31 mouse cellular contexts compared by ENCODE assay signal in genomic region chr13:24668556-24668955, GRCm38 (mm10).
DNase-seq lines count a peak whose midpoint lies in the region; ATAC-seq lines count a peak whose summit lies in the region.
"Had no signal": no experiment of that assay in that cellular context is flagged by ENCODE, and none has a peak within 500 bp of the region (broad histone marks: within the 10 kb centered on the region; RNA-seq: fewer than 3 reads in every experiment).

No protein-coding gene starts in this region.

- H3K4me3 ChIP-seq in forebrain, embryonic 12.5 days (replicated peaks) = no peak overlapping the region
- no peak overlapping the region for H3K4me3 ChIP-seq in forebrain, embryonic 10.5 days
- H3K4me3 ChIP-seq in hindbrain, embryonic 14.5 days (replicated peaks; ENCODE audit: low read length) = no peak overlapping the region
- H3K4me3 ChIP-seq: embryonic facial prominence, embryonic 10.5 days; embryonic facial prominence, embryonic 15.5 days; heart, adult 2 months; heart, embryonic 12.5 days; hindbrain, embryonic 13.5 days; limb, embryonic 10.5 days; limb, embryonic 15.5 days; liver, embryonic 13.5 days; megakaryocyte, embryonic 14.5 days; neural tube, embryonic 15.5 days had no signal

- WGBS in forebrain, embryonic 12.5 days = 20% methylated on average over 2 of the region's 2 CpGs
- 64% methylated on average over 2 of the region's 2 CpGs for WGBS in forebrain, embryonic 10.5 days
- WGBS in hindbrain, embryonic 14.5 days = 26% methylated on average over 2 of the region's 2 CpGs

- peak; percentile 23; the same call in 1 of the 2 replicates for ATAC-seq in forebrain, embryonic 12.5 days (ENCODE audit: low FRiP score)
- ATAC-seq in hindbrain, embryonic 14.5 days (ENCODE audit: low FRiP score) = no peak
- ATAC-seq: forebrain, embryonic 16.5 days; intestine, postnatal 0 days; lung, postnatal 0 days had no signal

- no peak overlapping the region for H3K9ac ChIP-seq in forebrain, embryonic 12.5 days
- H3K9ac ChIP-seq in hindbrain, embryonic 14.5 days = no peak overlapping the region
- H3K9ac ChIP-seq: embryonic facial prominence, embryonic 15.5 days; heart, embryonic 12.5 days; hindbrain, embryonic 13.5 days; limb, embryonic 15.5 days; liver, embryonic 13.5 days; neural tube, embryonic 15.5 days had no signal

- no peak overlapping the region for H3K27ac ChIP-seq in forebrain, embryonic 12.5 days
- no peak overlapping the region for H3K27ac ChIP-seq in forebrain, embryonic 10.5 days
- no peak overlapping the region for H3K27ac ChIP-seq in hindbrain, embryonic 14.5 days
- H3K27ac ChIP-seq: embryonic facial prominence, embryonic 10.5 days; embryonic facial prominence, embryonic 15.5 days; heart, adult 2 months; hindbrain, embryonic 13.5 days; limb, embryonic 10.5 days; limb, embryonic 15.5 days; liver, embryonic 13.5 days; neural tube, embryonic 15.5 days had no signal

- H3K36me3 ChIP-seq in forebrain, embryonic 12.5 days (replicated peaks) = no peaks in the 10 kb centered on the region
- H3K36me3 ChIP-seq in forebrain, embryonic 10.5 days (replicated peaks) = no peaks in the 10 kb centered on the region
- peaks cover 22% of the 10 kb centered on the region for H3K36me3 ChIP-seq in hindbrain, embryonic 14.5 days (replicated peaks; ENCODE audit: control insufficient read depth, insufficient read depth)
- H3K36me3 ChIP-seq: embryonic facial prominence, embryonic 10.5 days; embryonic facial prominence, embryonic 15.5 days; limb, embryonic 10.5 days; limb, embryonic 15.5 days; liver, embryonic 13.5 days had no signal

- no peaks in the 10 kb centered on the region for H3K9me3 ChIP-seq in forebrain, embryonic 12.5 days
- H3K9me3 ChIP-seq in forebrain, embryonic 10.5 days = no peaks in the 10 kb centered on the region
- H3K9me3 ChIP-seq in hindbrain, embryonic 14.5 days (ENCODE audit: control insufficient read depth, low read length) = no peaks in the 10 kb centered on the region
- H3K9me3 ChIP-seq: embryonic facial prominence, embryonic 10.5 days; embryonic facial prominence, embryonic 15.5 days; heart, embryonic 12.5 days; hindbrain, embryonic 13.5 days; limb, embryonic 10.5 days; limb, embryonic 15.5 days; liver, embryonic 13.5 days; megakaryocyte, embryonic 14.5 days; neural tube, embryonic 15.5 days had no signal

- no peak for DNase-seq in forebrain, embryonic 10.5 days (ENCODE audit: extremely low spot score, low spot score)
- DNase-seq in retina, postnatal 1 day = peak; percentile 56
- no peak for DNase-seq in retina, embryonic 14.5 days (ENCODE audit: low spot score)
- DNase-seq in adrenal gland, adult 8-10 months = peak; percentile 47
- no peak for DNase-seq in frontal cortex, postnatal 10 days (ENCODE audit: low spot score in 2 of 2)
- no peak for DNase-seq in hindbrain, embryonic 14.5 days (ENCODE audit: low spot score)
- DNase-seq: B cell, adult 2 months; cerebellum, adult 8-10 months; cerebellum, postnatal 25 days; heart, adult 2 months; heart, postnatal 4 days; kidney, postnatal 36 days; layer of hippocampus, postnatal 36 days; liver, embryonic 13.5 days; lung, adult 18-20 months; lung, postnatal 4 days; right cerebral cortex, adult 18-20 months; spleen, adult 18-20 months; thymus, postnatal 14 days had no signal

- no peaks in the 10 kb centered on the region for H3K27me3 ChIP-seq in forebrain, embryonic 12.5 days
- no peaks in the 10 kb centered on the region for H3K27me3 ChIP-seq in forebrain, embryonic 10.5 days (ENCODE audit: poor library complexity, severe bottlenecking)
- no peaks in the 10 kb centered on the region for H3K27me3 ChIP-seq in hindbrain, embryonic 14.5 days (ENCODE audit: control insufficient read depth, insufficient read depth, low read length)
- H3K27me3 ChIP-seq: embryonic facial prominence, embryonic 15.5 days; heart, embryonic 12.5 days; hindbrain, embryonic 13.5 days; limb, embryonic 15.5 days; liver, embryonic 13.5 days; megakaryocyte, embryonic 14.5 days; neural tube, embryonic 15.5 days had no signal

- peaks cover 6% of the 10 kb centered on the region for H3K4me1 ChIP-seq in forebrain, embryonic 12.5 days
- H3K4me1 ChIP-seq in forebrain, embryonic 10.5 days = peaks cover 7% of the 10 kb centered on the region
- H3K4me1 ChIP-seq in hindbrain, embryonic 14.5 days (replicated peaks; ENCODE audit: control insufficient read depth, insufficient read depth, low read length) = no peaks in the 10 kb centered on the region
- H3K4me1 ChIP-seq: embryonic facial prominence, embryonic 10.5 days; embryonic facial prominence, embryonic 15.5 days; hindbrain, embryonic 13.5 days; limb, embryonic 10.5 days; limb, embryonic 15.5 days; liver, embryonic 13.5 days; neural tube, embryonic 15.5 days had no signal

- H3K4me2 ChIP-seq in forebrain, embryonic 12.5 days = no peak overlapping the region
- no peak overlapping the region for H3K4me2 ChIP-seq in hindbrain, embryonic 14.5 days (replicated peaks)
- H3K4me2 ChIP-seq: embryonic facial prominence, embryonic 15.5 days; heart, embryonic 12.5 days; hindbrain, embryonic 13.5 days; limb, embryonic 15.5 days; liver, embryonic 13.5 days; neural tube, embryonic 15.5 days had no signal

Comparison
In these comparisons a context has a peak if more than half of its experiments do, and no peak if none do; other contexts are left out.
1. DNase-seq: peak in retina, postnatal 1 day (single experiment) and adrenal gland, adult 8-10 months (single experiment); none in forebrain, embryonic 10.5 days (single experiment), retina, embryonic 14.5 days (single experiment), frontal cortex, postnatal 10 days (0 of 2) and hindbrain, embryonic 14.5 days (single experiment).